Mouse (Mus musculus): ENCODE measurements around the gene Gm7075. TPM values are rescaled to one million over a fixed set of nuclear protein-coding genes. Genes with fewer than 3 reads are reported as not detected.
"Not testable (repeated sequence)": the region's sequence is repeated elsewhere in the genome, so short reads cannot be mapped to it uniquely, and the experiment has no call there.

Gene Gm7075
- total RNA-seq, 2 experiments from 2014 or later: not detected

DNA sequence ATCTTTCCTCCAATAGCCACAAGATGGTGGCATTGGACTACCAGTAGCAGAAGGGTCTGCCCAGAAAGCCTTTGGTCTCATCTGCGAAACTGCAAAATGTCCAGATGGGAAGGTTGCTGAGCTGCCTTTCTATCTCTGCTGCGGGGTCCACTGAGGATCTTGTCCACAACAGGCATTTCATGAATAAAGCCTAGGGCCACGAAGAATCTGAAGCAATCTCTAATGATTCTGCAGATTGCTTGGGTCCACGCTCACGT is 1.1 kb upstream of the Gm7075 start:
- no peak for DNase-seq

DNA sequence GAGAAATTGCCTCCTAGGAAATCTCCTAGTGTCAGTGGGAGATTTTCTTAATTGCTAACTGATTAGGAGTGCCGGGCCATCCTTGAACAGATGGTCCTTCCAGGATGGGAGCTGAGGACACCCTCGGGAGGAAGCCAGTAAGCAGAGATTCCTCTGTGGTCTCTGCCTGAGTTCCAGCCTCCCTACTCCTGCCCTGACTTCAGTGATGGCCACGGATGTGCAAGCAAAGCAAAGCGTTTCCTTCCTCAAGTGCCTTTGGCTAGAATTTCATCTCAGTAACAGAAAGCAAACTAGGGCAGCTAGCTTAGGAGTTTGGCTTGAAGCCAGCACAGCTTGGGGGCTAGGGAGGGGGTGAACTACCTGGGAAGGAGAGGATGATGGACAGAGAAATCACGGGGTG is 4.5 kb downstream of the Gm7075 start:
- no peak for DNase-seq

DNA sequence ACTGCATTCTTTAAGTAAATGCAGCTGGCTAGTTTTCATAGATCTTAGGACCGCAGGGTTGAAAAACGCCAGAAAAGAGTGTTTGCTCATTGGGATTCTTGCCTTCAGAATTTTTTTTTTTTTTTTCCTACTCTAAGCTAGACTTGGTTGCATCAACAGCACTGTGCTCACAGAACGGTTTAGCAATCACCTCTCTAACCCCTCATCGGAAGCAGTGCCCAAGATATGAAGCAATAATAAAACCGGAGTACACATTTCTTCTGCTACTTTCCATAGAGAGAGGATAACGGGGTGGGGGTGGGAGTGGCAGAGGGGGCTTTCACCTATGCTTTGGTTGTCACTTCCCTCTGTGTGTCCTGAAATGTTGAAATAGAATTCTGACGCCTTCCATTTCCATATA is 5.7 kb downstream of the Gm7075 start:
- no peak for DNase-seq

DNA sequence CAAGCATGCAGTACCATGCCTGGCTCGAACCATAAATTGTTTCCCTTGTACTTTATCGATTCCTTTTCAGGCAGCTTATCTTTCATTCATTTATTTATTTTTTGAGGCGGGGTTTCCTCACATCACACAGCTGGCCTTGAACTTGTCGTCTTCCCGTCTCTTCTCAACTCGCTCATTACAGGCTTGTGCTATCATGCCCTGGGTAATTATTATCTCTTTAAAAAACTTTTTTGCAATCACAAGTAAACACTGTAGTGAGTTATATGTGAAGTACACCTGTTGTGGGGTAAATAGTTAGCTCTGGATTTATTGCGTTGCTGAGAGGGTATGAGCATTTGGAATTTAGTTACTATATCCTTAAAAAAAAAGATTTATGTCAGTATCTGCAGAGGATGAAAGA is 6.3 kb downstream of the Gm7075 start:
- DNase-seq: no peak

DNA sequence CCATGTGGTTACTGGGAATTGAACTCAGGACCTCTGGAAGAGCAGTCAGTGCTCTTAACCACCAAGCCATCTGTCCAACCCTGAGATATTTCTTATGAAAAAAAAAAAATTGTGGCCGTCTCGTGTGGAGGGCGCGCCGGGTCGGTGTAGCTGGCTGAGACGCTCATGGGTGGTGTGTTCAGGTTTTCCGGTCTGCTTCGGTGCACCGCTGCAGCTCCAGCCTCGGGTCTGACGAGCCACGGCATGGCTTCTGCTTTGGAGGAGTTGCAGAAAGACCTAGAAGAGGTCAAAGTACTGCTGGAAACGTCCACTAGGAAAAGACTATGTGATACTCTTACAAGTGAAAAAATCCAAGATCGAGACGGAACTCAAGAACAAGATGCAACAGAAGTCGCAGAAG is 8.8 kb downstream of the Gm7075 start:
- no peak for DNase-seq

DNA sequence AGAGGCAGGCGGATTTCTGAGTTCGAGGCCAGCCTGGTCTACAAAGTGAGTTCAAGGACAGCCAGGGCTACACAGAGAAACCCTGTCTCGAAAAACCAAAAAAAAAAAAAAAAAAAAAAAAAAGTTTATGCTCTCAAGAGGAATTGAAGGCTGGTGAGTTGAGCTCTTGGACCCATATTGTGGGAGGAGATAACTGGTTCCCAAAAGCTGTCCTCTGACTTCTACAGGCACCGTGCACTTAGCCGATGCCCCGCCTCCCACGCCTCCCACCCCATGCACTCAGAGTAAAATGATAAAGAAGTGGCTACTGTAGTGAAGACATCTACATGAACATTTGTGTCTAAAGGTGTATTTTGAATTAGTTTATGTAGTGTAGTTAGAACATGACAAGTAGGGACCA is 9.9 kb downstream of the Gm7075 start:
- DNase-seq: not testable (repeated sequence)

DNA sequence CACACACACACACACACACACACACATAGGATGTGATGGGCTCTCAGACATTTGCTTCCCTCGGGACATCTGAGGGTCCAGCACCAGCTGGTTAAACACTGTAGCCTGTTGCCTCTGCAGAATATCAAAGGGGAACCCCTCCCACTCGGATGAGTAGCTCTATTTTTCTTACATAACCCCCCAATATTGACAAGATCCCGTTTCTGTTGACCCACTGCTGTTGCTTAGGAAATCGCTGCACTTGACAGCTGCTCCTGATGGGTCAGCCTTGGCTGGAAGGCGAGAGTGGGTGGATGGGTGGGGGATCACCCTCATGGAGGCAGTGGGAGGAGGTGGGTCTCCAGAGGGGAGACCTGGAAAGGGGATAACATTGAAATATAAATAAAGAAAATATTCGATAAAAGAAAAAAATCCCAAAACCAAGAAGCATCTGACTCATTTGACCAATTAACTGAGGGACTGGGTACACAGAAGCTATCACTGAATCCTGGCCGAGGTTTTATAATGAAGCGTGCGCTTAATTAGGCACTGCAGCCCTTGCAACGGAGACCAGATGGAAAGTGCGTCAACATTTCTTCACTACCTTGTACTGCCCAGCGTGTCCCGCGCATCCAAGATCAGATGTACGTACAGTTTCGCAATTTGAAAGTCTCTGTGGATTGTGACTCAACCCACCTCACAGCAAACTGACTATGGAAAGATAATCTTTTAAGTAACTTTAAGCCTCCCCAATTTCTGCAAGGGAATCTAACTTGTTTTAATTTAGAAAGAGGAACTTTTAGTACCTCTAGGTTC is 11.2 kb downstream of the Gm7075 start:
- DNase-seq: no peak

DNA sequence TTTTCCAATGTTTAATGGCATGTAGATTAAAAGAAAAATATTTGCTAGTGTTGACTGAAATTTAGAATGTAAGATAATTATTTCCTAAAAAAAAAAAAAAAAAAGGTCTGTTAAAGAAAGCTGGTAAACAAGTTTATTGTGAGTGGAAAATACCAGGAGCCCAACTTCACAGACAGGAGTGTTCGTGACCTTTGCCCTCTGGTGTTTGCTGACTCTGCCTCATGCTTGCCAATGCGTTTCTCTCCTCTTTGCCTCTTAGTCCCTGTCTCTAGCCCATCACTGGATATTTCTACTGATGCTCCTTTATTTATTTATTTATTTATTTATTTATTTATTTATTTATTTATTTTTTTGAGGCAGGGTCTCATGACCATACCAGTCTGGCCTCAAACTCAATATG is 18.0 kb downstream of the Gm7075 start:
- no peak for DNase-seq

DNA sequence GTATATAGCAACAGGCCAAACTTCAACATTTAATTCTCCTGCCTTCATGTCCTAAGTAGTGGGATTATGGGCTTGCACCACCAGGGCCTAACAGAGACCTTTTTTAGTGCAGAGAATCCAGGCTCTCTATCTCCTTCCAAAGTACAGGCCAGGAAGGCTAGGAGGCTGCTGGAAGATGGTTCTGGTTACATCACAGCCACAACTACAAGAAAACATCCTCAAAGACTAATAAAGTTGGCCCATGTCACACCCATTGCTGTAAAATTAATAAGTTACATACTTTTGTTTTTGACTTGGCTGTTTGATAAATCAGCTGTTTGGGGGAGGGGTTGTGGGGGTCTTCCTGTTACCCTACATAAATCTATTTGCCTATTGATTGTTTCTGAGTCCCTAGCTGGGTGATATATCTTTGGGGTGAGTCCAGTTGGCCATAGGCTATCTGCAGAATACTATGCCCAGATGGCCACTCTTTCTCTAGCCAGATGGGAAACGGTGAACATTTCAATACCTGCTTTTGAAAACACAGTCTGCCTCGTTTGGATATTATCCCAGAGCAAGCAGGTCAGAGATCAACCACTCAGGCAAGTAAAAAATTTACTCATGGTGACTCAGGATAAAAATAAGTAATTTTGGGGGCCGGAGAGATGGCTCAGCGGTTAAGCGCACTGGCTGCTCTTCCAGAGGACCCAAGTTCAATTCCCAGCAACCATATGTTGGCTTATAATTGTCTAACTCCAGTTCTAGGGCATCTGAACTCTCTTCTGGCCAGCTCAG is 18.7 kb downstream of the Gm7075 start:
- no peak for DNase-seq

DNA sequence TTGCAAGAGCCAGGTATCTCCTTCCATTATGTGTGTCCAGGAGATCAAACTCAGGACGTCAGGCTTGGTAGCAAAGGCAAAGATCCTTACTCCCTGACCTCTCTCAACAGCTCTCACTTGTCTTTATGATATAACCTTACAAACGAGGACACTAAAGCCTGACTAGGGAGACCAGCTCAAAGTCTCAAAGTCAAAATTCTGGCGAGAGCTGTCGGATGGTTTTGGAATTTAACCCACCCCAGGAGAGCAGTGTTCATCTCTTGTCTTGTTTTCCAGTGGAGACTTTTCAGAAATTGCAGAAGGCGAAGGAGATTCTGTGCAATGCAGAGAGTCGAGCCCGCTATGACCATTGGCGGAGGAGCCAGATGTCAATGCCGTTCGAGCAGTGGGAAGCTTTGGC is 24.6 kb downstream of the Gm7075 start:
- no peak for DNase-seq

DNA sequence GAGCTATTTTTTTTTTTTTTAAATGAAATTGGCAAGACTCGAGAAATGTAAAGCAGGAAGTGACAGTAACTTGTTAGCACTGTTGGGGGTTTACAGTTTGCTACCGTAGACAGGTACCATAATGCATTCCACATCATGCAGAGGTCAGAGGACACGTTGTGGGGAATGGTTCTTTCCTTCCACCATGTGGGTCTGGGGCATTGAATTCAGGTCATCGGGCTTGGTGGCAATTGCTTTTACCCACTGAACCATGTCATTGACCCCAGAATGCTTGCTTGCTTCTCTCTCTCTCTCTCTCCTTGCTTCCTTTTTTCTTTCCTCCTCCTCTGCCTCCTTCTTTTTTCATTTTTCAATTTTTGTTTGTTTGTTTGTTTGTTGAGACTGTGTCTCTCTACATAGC is 32.6 kb downstream of the Gm7075 start:
- DNase-seq: no peak

DNA sequence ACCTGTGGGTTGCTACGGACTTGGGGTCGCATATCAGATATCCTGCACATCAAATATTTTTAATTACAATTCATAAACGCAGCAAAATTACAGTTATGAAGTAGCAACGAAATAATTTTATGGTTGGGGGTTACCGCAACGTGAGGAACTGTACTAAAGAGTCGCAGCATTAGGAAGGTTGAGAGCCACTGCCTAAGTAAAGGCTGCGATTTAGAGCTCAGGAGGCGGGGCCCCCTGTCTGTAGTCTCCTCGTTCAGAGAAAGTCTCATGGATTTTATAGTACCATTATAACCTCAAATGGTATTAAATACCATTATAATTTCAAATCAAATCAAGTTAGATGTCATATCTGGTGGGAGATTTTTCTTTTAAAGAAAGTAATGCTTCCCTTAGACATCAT is 34.6 kb downstream of the Gm7075 start:
- DNase-seq: no peak

DNA sequence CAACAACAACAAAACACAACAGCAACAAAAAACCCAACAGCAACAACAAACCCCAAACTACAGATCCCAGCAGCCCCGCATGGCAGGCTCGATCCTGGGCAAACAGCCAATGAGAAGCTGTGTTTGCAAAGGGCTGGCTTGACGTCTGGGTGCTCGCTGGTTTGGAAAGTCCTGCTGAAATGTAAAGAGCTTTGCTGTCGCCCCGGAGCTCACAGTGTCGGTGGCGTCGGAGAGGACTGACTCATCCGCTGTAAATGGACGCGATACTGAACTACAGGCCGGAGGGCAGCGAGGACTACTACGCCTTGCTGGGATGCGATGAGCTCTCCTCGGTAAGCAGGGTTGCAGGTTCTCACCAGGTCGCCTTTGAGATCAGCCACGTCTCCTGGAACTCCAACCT is 35.1 kb downstream of the Gm7075 start:
- peak; percentile 77 for DNase-seq

DNA sequence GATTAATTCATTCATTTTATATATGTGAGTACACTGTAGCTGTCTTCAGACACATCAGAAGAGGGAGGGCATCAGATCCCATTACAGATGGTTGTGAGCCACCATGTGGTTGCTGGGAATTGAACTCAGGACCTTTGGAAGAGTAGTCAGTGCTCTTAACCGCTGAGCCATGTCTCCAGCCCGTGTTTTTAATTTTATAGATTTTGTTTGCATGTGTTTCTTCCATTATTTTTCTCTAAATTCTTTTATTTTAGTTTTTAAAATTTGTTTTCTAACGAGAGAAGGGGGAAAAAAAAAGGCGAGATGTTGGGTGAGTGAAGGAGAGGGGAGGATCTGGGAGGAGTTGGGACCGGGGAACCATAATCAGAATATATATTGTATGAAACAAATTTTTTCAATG is 35.7 kb downstream of the Gm7075 start:
- not testable (repeated sequence) for DNase-seq

DNA sequence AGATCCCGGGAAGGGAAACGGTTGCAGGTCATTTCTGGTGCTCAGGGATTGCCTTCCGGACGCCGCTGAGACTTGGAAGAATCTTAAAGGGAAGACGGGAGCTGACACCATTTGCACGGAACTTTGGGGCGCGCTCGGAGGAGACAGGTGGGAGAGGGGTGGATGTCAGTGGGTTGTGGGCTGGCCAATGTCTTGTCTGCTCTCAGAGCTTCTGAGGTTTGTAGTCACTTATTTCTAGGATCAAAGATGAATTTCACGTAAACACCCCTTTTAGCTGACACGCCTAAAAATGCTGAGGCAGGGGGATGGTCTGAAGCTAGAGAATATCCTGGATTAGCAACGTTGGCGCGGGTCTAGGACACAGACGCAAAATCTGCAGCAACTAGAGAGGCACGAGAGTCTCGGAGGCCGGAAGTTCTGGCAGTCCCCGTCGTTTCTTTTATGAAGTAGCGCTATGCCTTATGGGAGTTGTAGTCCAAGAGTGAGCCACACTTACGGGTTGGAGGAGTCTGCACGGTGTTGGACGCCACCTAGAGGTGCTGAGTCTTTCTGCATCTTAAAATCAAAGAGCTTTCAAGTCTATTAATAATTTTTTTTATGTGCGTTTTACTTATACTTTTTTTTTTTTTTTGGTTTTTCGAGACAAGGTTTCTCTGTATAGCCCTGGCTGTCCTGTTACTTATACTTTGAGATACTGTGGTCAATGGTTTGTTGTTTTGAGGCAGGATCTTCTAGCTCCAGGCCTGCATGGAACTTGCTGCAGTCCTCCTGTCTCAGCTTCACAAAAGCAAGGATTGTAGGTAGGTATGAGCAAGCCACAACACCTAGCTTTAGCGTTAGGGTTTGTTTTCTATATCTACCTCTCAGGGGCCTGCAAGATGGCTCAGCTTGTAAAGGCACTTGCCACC is 39.0 kb downstream of the Gm7075 start, which contains the start of gene Dnajc12:
TSS of gene Dnajc12 (plus strand) at position 72 of the 908 bp plus-strand sequence.
- peak; percentile 65 for DNase-seq

DNA sequence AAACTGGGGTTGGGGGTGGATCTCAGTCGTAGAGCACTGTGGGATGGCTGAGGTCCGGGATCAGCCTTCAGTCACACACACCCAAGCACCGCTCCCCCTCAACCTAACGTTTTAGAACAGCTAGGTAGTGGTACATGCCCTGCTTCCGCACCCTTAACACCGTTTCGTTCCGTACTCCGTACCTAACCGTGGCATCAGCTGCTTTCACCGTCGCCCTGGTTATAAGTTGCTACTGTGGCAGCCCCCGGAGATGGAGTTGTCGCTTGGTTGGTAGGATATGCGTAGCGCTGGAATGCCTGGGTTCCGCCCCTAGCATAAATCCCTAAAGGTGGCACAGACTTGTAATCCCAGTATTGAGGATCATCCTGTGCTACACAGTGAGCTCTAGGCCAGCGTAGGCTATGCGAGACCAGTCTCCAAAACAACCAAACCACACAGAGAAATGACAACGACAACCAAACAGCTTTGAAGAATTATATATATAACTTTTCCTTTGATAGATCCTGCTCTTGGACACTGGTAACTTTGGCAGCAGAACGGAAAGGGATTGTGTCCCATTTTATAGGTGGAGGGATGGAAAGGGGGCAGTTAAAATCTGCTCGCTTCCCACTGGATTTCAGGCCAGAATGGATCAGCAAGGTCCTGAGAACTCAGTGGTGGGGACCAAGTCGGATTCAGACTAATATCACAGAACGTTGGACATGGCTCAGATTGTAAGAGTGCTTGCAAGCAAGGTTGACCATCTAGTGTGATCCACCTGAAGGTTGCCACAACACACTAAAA is 39.9 kb downstream of the Gm7075 start, which contains the start of gene Sirt1:
TSS of gene Sirt1 (minus strand) at position 207 of the 783 bp plus-strand sequence.
- no peak for DNase-seq

DNA sequence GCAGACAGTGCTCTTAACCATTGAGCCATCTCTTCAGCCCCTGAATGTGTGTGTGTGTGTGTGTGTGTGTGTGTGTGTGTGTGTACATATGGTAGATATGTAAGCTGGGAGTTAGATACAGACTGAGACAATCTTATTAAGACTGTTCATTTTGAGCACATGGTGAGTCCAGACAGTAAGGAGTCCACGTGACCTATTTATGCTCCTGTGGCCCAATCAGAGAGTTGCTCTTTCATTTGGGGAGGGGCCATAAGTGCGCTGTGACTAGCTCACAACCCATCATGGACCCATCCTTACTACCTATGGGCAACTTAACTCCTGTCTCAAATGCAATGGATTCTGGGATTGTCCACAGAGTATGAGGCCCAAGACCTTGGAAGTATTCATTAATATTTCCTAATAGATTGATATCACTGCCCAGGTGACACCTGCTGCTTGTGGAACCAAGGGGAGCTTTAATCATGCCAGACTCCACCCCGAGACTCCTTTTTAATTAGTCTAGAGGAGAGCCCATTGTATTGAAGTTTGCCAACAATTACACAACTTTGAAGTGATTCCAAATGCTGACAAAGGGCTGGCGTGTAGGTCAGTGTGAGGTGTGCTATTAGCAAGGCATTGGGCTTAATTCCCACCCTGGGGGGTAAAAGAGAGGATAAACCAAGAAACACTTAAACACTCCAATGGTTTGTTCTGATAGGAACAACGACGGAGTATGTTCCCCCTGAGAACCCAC is 42.5 kb downstream of the Gm7075 start:
- no peak for DNase-seq

DNA sequence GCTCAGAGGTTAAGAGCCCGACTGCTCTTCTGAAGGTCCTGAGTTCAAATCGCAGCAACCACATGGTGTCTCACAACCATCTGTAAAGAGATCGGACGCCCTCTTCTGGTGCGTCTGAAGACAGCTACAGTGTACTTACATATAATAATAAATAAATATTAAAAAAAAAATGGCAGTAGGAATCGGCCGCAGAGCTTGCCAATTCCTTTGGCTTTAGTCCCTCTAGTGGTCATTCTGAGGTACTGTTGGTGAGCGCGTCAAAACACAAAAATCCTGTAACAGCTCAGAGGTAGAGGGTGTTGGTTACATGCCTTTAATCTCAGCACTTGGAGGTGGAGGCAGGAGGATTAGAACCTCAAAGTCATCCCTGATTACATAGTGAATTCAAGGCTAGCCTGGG is 44.1 kb downstream of the Gm7075 start:
- peak; percentile 52 for DNase-seq

DNA sequence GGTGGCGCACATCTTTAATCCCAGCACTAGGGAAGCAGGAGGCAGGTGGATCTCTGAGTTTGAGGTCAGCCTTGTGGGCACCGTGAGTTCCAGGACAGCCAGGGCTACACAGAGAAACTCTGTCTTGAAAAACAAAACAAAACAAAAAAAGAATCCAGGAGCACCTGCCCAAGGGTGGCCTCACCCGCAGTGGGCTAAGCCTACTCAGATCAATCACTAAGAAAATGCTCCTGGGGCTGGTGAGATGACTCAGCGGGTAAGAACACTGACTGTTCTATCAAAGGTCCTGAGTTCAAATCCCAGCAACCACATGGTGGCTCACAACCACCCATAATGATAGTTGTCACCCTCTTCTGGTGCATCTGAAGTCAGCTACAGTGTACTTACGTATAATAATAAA is 45.3 kb downstream of the Gm7075 start:
- no peak for DNase-seq
